Mouse (Mus musculus) ES-E14 (cell line): ENCODE data around the gene Gm49380.

Experiments
- HCFC1 ChIP-seq: IDR thresholded peaks from 2 replicates; pipeline ENCODE4 v1.6.1; 2012; ENCODE audit warnings: low read length, inconsistent platforms, borderline replicate concordance; ENCODE audit not compliant: insufficient read depth
- MAFK ChIP-seq: IDR thresholded peaks from 2 replicates; pipeline ENCODE4 v1.6.1; 2014; ENCODE audit warnings: mild to moderate bottlenecking, low read depth, low read length, inconsistent platforms; ENCODE audit not compliant: insufficient read depth
- ZC3H11A ChIP-seq: IDR thresholded peaks from 2 replicates; pipeline ENCODE4 v1.6.1; 2012; ENCODE audit warnings: low read depth, mild to moderate bottlenecking, inconsistent platforms, low read length, borderline replicate concordance
- ZNF384 ChIP-seq: IDR thresholded peaks from 2 replicates; pipeline ENCODE4 v1.6.1; 2012; ENCODE audit warnings: low read depth, low read length, inconsistent platforms

GRCm38 (mm10) chr9:44105781-44106180 lies 7.5 kb downstream of the Gm49380 start:
- TF ChIP-seq HCFC1: no peak
- no peak for TF ChIP-seq ZC3H11A
- TF ChIP-seq MAFK: no peak
- no peak for TF ChIP-seq ZNF384
